Mouse (Mus musculus) hindbrain, embryonic 14.5 days (tissue): ENCODE data around the gene Zbp1. TPM values are rescaled to one million over a fixed set of nuclear protein-coding genes. Genes with fewer than 3 reads are reported as not detected.

Experiments
- ATAC-seq: fragments of 200-750 bp; cut with Nextera tagmentation; 2 replicates; pipeline ENCODE4 v1.8.0; 2017; ENCODE audit warnings: moderate number of reproducible peaks, mild to moderate bottlenecking, moderate TSS enrichment, moderate library complexity; ENCODE audit not compliant: low FRiP score
- DNase-seq: peaks from one replicate; pipeline ENCODE4 v3.0.0-alpha.2; 2015; ENCODE audit warnings: low spot score
- H3K27ac ChIP-seq: fragments of 300-500 bp; sonication (generic); 2 replicates; pipeline ENCODE4 v1.5.1; 2014; ENCODE audit warnings: mild to moderate bottlenecking, moderate library complexity
- H3K27me3 ChIP-seq: fragments of 300-500 bp; sonication (generic); 2 replicates; pipeline ENCODE4 v1.6.1; 2014; ENCODE audit warnings: mild to moderate bottlenecking, low read length, mixed read lengths; ENCODE audit not compliant: control insufficient read depth, insufficient read depth
- H3K36me3 ChIP-seq: fragments of 300-500 bp; sonication (generic); replicated peaks from 2 replicates; pipeline ENCODE4 v1.6.1; 2014; ENCODE audit not compliant: control insufficient read depth, insufficient read depth
- H3K4me1 ChIP-seq: fragments of 300-500 bp; sonication (generic); replicated peaks from 2 replicates; pipeline ENCODE4 v1.6.1; 2014; ENCODE audit warnings: antibody characterized with exemption, low read length, mixed read lengths; ENCODE audit not compliant: control insufficient read depth, insufficient read depth
- H3K4me2 ChIP-seq: fragments of 300-500 bp; sonication (generic); replicated peaks from 2 replicates; pipeline ENCODE4 v1.6.1; 2014; ENCODE audit warnings: mild to moderate bottlenecking, moderate library complexity
- H3K4me3 ChIP-seq: fragments of 300-500 bp; sonication (generic); replicated peaks from 2 replicates; pipeline ENCODE4 v1.5.1; 2014; ENCODE audit warnings: mild to moderate bottlenecking, low read length
- H3K9ac ChIP-seq: fragments of 300-500 bp; sonication (generic); 2 replicates; pipeline ENCODE4 v1.6.1; 2014
- H3K9me3 ChIP-seq: fragments of 300-500 bp; sonication (generic); 2 replicates; pipeline ENCODE4 v1.6.1; 2016; ENCODE audit warnings: low read length; ENCODE audit not compliant: control insufficient read depth
- WGBS: fragments of 180-500 bp; shearing (Covaris S2); extraction: QIAGEN DNeasy Blood & Tissue Kit; methylation state at CpG from one replicate; pipeline ENCODE4 v1.1.7; 2014; 5-methylcytosine and 5-hydroxymethylcytosine counted together
- polyA plus RNA-seq: library from polyadenylated mRNA; unstranded; fragments of >200 nt; fragmentation: Nextera tagmentation; extraction: Ambion mirVana; gene quantifications from 2 replicates; pipeline ENCODE4 v1.2.1, GENCODE M21; 2014

Zbp1 gene
- polyA plus RNA-seq, 1 experiment from 2014 or later, result 0.27 TPM

DNA sequence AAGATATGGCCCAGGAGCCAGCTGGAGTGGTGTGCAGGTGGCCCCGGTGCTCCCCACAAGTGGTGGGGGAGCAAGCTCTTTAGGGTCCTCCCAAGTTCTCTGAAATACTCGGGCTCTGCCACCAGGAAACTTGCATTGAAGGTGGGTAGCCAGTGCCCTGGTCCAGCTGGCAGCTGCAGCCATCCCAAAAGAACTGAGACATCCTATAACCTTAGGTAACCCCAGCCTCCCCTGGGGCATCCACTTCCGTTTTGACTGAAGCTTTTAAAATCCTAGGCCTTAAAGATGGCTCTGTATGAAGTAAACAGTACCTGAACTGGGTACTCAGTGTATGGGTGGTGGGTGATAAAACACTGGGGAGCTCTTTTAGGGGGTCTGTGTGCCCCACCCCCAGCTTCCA lies 4.8 kb upstream of the Zbp1 start:
- Histone ChIP-seq H3K4me2 (no peak overlapping the region), H3K9me3 (no peaks in the 10 kb centered on the region), H3K4me3 (no peak overlapping the region), H3K27me3 (no peaks in the 10 kb centered on the region), H3K9ac (no peak overlapping the region), H3K4me1 (no peaks in the 10 kb centered on the region), H3K27ac (no peak overlapping the region), H3K36me3 (peaks cover 18% of the 10 kb centered on the region)
- WGBS, result 84% methylated on average over 3 of the region's 3 CpGs
- ATAC-seq, result no peak
- DNase-seq, result no peak

DNA sequence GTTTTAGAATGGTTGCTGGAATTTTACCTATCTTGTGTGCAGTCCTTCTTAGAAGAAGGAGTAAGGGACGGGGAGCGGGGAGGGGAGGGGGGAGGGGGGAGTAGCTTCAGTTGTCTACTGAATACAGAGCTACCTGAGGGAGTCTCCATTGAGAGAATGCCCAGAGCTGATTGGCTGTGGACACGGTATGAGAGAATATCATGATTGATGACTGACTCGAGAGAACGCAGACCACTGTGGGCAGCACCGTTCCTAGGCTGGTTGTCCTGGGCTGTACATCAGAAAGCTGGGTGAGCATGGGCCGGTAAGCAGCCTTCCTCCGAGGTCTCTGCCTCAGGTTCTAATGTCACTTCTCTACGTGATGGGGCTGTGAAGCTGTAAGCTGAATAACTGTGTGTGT lies 2.0 kb upstream of the Zbp1 start:
- ATAC-seq (no peak), DNase-seq (no peak)
- no peak overlapping the region for H3K4me3 ChIP-seq
- H3K27me3 ChIP-seq, result no peaks in the 10 kb centered on the region
- H3K4me2 ChIP-seq, result no peak overlapping the region
- no peak overlapping the region for H3K9ac ChIP-seq
- no peaks in the 10 kb centered on the region for H3K36me3 ChIP-seq
- no peak overlapping the region for H3K27ac ChIP-seq
- 94% methylated on average over 9 of the region's 9 CpGs for WGBS
- no peaks in the 10 kb centered on the region for H3K9me3 ChIP-seq
- no peaks in the 10 kb centered on the region for H3K4me1 ChIP-seq

DNA sequence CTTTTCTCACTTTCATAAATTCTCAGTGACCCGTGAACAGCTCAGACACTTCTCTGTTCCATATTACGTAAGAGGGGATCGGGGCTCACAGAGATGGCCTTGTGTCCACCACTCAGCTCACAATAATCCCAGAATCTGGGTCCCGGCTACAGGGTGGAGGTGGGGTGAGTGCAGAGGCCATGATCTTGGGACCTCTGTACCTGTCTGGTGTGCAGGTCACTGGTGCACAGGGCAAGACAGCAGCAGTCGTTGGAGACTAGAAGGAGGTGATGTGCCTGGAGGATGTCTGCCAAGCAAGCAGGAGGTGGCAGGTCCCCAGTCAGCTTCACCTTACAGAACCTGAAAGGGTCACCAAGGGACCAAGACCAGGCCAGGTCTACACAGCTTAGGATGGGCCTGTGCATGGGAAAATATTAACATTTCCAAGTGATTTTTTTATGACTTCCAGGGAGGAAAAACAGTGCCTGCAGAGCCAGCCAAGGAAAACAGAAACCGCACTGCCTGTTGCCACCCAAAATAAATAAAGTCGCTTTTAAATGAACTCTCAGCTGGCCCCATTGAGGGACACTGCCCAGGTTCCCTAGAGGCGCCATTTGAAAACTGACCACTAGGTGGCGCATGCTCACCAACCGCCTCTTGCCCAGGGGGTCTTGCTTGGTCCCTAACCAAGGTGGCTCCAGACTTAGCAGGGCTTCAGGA lies 682 bp upstream of the Zbp1 start:
- no peaks in the 10 kb centered on the region for H3K4me1 ChIP-seq
- H3K36me3 ChIP-seq, result no peaks in the 10 kb centered on the region
- DNase-seq, result peak; percentile 47
- no peak overlapping the region for H3K27ac ChIP-seq
- 48% methylated on average over 10 of the region's 10 CpGs for WGBS
- H3K9me3 ChIP-seq, result no peaks in the 10 kb centered on the region
- no peak overlapping the region for H3K4me3 ChIP-seq
- H3K4me2 ChIP-seq, result no peak overlapping the region
- no peak overlapping the region for H3K9ac ChIP-seq
- no peak for ATAC-seq
- no peaks in the 10 kb centered on the region for H3K27me3 ChIP-seq

DNA sequence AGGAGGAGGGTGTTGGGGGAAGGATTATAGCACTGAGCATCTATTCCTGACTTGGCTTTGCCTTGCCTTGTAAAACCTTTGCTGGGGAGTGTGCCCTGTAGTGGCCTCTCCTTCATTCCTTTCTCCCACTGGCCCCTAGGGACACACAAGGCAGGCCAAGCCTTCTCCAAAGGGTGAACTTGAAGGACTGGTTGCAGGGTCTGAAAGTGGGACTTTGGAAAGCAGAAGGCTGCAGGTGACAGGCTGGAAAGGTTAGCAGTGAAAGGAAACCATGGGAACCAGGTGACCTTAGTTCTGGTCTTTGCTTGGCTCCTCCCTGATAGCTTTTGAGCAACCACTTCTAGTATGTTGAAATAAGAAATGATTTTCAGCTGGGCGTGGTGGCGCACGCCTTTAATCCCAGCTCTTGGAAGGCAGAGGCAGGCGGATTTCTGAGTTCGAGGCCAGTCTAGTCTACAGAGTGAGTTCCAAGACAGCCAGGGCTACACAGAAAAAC lies 912 bp downstream of the Zbp1 start:
- Histone ChIP-seq H3K4me2 (no peak overlapping the region), H3K9ac (no peak overlapping the region), H3K27ac (no peak overlapping the region), H3K4me3 (no peak overlapping the region), H3K9me3 (no peaks in the 10 kb centered on the region), H3K4me1 (no peaks in the 10 kb centered on the region), H3K36me3 (no peaks in the 10 kb centered on the region), H3K27me3 (no peaks in the 10 kb centered on the region)
- ATAC-seq (no peak), DNase-seq (no peak)
- WGBS, result 94% methylated on average over 5 of the region's 5 CpGs

DNA sequence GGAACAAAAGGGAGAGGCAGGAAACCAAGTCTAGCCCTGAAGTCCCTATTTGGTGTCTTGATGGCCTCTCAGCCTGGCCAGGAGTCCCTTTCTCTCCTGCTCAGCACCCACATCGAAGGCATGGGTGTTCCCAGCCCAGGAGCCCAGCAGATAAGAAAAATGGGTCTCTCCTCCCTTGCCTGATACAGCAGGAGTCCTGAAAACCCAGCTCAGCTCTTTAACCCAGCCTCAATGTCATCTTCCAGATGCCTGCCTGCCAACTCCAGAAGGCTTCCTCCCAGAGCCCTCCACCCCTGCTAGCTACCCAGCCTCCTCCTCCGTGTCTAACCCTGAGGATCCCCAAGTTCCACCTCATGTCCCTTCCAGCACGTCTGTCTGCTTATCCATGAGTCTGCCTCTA lies 1.5 kb downstream of the Zbp1 start:
- Histone ChIP-seq H3K4me3 (no peak overlapping the region), H3K36me3 (no peaks in the 10 kb centered on the region), H3K27me3 (no peaks in the 10 kb centered on the region), H3K9me3 (no peaks in the 10 kb centered on the region), H3K4me1 (no peaks in the 10 kb centered on the region), H3K4me2 (no peak overlapping the region), H3K27ac (no peak overlapping the region), H3K9ac (no peak overlapping the region)
- WGBS, result 74% methylated on average over 3 of the region's 3 CpGs
- no peak for ATAC-seq
- no peak for DNase-seq

DNA sequence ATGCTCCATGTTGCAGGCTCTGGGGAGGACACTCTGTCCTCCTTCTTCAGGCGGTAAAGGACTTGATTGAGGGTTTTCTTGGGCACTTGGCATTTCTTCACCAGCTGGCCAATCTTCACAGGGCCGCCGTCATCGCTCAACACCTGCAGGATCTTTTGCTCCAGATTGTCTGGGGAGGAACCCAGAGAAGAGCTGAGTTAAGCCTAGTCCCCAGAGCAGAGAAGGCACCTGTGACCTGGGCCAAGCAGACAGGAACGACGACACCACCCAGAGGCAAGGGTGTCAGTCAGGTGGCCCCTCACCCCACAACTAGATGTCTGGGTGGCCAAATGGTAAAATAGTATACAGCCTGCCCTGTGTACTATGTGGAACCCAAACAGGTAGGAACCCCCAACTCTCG lies 1.9 kb downstream of the Zbp1 start:
- no peak overlapping the region for H3K4me2 ChIP-seq
- WGBS, result 87% methylated on average over 7 of the region's 7 CpGs
- no peaks in the 10 kb centered on the region for H3K4me1 ChIP-seq
- no peak overlapping the region for H3K27ac ChIP-seq
- H3K9ac ChIP-seq, result no peak overlapping the region
- no peak for DNase-seq
- H3K9me3 ChIP-seq, result no peaks in the 10 kb centered on the region
- H3K27me3 ChIP-seq, result no peaks in the 10 kb centered on the region
- no peak overlapping the region for H3K4me3 ChIP-seq
- no peak for ATAC-seq
- no peaks in the 10 kb centered on the region for H3K36me3 ChIP-seq

DNA sequence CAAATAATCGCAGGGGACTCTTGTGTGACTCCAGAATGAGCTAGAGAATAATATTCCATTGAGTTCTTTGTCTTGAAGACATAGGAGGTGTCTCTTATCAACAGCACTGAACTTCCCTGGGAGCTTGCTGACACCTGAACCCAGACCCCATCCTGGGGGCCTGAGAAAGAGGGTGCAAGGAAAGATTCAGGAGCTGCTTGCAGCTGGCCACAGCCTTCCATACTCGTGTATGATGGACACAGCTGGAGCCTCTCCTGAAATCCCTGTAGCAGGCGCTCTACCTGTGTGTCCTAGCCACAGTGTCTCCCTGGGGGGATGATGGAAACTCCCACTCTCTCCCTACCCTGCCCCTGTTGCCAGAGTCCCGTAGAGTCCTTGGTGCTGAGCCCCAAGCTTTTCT lies 6.5 kb downstream of the Zbp1 start:
- ATAC-seq (no peak), DNase-seq (no peak)
- Histone ChIP-seq H3K9me3 (no peaks in the 10 kb centered on the region), H3K36me3 (no peaks in the 10 kb centered on the region), H3K4me1 (no peaks in the 10 kb centered on the region), H3K27me3 (no peaks in the 10 kb centered on the region), H3K4me2 (no peak overlapping the region), H3K9ac (no peak overlapping the region), H3K4me3 (no peak overlapping the region), H3K27ac (no peak overlapping the region)
- WGBS, result 76% methylated on average over 4 of the region's 4 CpGs

DNA sequence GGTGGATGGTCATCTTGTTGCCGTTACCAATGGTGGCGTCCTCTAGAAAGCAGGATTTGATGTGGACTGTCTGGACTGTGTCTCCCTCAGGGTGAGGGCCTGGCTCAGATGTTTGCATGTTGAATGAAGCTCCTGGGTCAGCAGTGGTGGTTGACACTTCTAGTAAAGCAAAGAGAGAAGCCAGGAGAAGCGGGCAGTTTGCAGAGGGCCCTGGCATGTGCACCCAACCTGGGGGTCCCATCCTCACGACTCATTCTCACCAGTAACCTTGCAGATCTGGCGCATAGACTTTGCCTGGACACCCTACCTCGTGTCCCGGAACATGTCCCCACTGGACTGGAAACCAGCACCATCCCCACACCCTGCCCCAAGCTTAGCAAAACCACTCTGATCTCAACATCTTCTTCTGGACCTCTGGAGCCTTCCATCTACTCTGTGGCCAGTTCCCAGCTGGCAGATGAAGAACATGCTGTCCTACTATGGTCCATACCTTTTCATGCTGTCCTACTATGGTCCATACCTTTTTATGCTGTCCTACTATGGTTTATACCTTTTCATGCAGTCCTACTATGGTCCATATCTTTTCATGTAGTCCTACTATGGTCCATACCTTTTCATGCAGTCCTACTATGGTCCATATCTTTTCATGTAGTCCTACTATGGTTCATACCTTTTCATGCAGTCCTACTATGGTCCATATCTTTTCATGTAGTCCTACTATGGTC lies 9.5 kb downstream of the Zbp1 start:
- Histone ChIP-seq H3K27ac (no peak overlapping the region), H3K27me3 (no peaks in the 10 kb centered on the region), H3K4me2 (no peak overlapping the region), H3K9me3 (0 out of 2 replicates have a peak, but pooled peaks cover 4% of the 10 kb centered on the region), H3K4me3 (no peak overlapping the region), H3K4me1 (no peaks in the 10 kb centered on the region), H3K9ac (no peak overlapping the region), H3K36me3 (no peaks in the 10 kb centered on the region)
- DNase-seq, result no peak
- 94% methylated on average over 7 of the region's 7 CpGs for WGBS
- no peak for ATAC-seq

DNA sequence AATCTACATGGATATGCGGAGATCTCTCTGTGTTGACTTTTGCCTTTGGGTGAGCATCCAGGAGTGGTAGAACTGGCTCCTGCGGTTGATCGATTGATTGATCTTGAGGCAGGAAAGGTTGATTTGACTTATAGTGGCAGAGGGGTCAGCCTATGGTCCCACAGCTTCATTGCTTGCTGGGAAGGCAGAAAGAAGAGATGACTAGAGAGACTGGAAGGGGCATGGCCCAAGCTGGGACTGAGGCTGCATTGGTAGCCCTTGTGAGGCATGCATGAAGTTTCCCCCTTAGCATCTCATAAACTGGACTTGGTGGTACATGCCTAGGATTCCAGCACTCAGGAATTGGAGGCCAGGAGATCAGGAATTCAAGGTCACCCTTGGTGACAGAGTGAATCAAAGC lies 11.7 kb downstream of the Zbp1 start:
- no peak for ATAC-seq
- DNase-seq, result no peak
- WGBS, result 98% methylated on average over 3 of the region's 3 CpGs

More for the DNA sequence above, 11.7 kb downstream of the Zbp1 start:
- Histone ChIP-seq H3K36me3 (no peaks in the 10 kb centered on the region), H3K9me3 (0 out of 2 replicates have a peak, but pooled peaks cover 4% of the 10 kb centered on the region), H3K9ac (no peak overlapping the region), H3K4me1 (no peaks in the 10 kb centered on the region), H3K4me2 (no peak overlapping the region), H3K27me3 (no peaks in the 10 kb centered on the region), H3K4me3 (no peak overlapping the region), H3K27ac (no peak overlapping the region)
